Mouse (Mus musculus) stomach, postnatal 0 days (tissue): ENCODE measurements at regions not wholly inside any gene's neighbourhood (a gene's known extent, or its start where the extent isn't known, plus 50 kb on each side); places are given as distances from the start of the nearest gene placed in this dataset.

Source experiments
- ATAC-seq: fragments of 200-750 bp; cut with Nextera tagmentation; 2 replicates; pipeline ENCODE4 v1.8.0; 2017; ENCODE audit not compliant: low FRiP score, low TSS enrichment
- DNase-seq: peaks from one replicate; pipeline ENCODE4 v3.0.0-alpha.2; 2016; ENCODE audit warnings: low spot score
- H3K27ac ChIP-seq: fragments of 300-500 bp; sonication (generic); replicated peaks from 2 replicates; pipeline ENCODE4 v1.5.1; 2014; ENCODE audit warnings: mild to moderate bottlenecking, control low read depth
- H3K27me3 ChIP-seq: fragments of 300-500 bp; sonication (generic); 2 replicates; pipeline ENCODE4 v1.6.1; 2014; ENCODE audit warnings: low read length; ENCODE audit not compliant: control insufficient read depth, insufficient read depth
- H3K36me3 ChIP-seq: fragments of 300-500 bp; sonication (generic); 2 replicates; pipeline ENCODE4 v1.6.1; 2014; ENCODE audit warnings: low read length, mixed read lengths; ENCODE audit not compliant: control insufficient read depth, insufficient read depth
- H3K4me1 ChIP-seq: fragments of 300-500 bp; sonication (generic); replicated peaks from 2 replicates; pipeline ENCODE4 v1.6.1; 2014; ENCODE audit warnings: antibody characterized with exemption; ENCODE audit not compliant: control insufficient read depth, insufficient read depth
- H3K4me2 ChIP-seq: fragments of 300-500 bp; sonication (generic); replicated peaks from 2 replicates; pipeline ENCODE4 v1.6.1; 2014; ENCODE audit warnings: low read depth, mild to moderate bottlenecking, control low read depth, moderate library complexity
- H3K4me3 ChIP-seq: fragments of 300-500 bp; sonication (generic); 2 replicates; pipeline ENCODE4 v1.5.1; 2014; ENCODE audit warnings: low read depth, low read length, control low read depth
- H3K9ac ChIP-seq: fragments of 300-500 bp; sonication (generic); 2 replicates; pipeline ENCODE4 v1.6.1; 2014; ENCODE audit warnings: mild to moderate bottlenecking, low read length, control low read depth, mixed read lengths
- H3K9me3 ChIP-seq: fragments of 300-500 bp; sonication (generic); 2 replicates; pipeline ENCODE4 v1.6.1; 2016; ENCODE audit warnings: low read length; ENCODE audit not compliant: control insufficient read depth
- CTCF ChIP-seq: IDR thresholded peaks from 2 replicates; pipeline ENCODE4 v1.5.1; 2016; ENCODE audit warnings: antibody characterized with exemption, low read depth, mild to moderate bottlenecking, moderate library complexity
- EP300 ChIP-seq: optimal IDR thresholded peaks from 2 replicates; pipeline ENCODE3; 2016; ENCODE audit warnings: antibody characterized with exemption
- WGBS: fragments of 180-500 bp; shearing (Covaris S2); extraction: QIAGEN DNeasy Blood & Tissue Kit; methylation state at CpG from one replicate; pipeline ENCODE4 v1.1.7; 2014; 5-methylcytosine and 5-hydroxymethylcytosine counted together

DNA sequence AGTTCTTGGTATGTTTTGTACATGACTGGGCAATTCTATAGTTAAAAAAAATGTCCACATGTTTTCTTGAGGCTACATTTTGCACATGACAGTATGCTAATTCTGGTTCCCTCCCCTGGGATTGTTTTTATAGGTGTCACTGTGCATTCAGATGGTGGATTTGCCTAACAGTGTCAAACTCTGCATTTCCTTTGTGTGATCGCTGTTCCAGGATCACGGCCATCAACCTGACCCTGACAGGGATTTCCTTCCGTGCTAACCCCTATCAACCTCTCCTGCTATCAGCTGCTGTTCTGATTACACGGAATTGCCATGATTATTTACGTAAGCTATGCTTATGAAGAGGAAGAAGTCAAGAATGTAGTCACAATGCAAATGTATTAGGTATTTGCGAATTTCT is 155.1 kb upstream of the Tmem45b start:
- no peak overlapping the region for H3K4me3 ChIP-seq
- H3K4me2 ChIP-seq, result no peak overlapping the region
- no peak overlapping the region for H3K27ac ChIP-seq
- WGBS, result 43% methylated on average over 6 of the region's 6 CpGs
- no peaks in the 10 kb centered on the region for H3K4me1 ChIP-seq
- TF ChIP-seq CTCF (no peak), EP300 (no peak)
- ATAC-seq (no peak), DNase-seq (peak; percentile 5)
- no peaks in the 10 kb centered on the region for H3K27me3 ChIP-seq
- H3K9ac ChIP-seq, result no peak overlapping the region
- H3K9me3 ChIP-seq, result no peaks in the 10 kb centered on the region
- H3K36me3 ChIP-seq, result no peaks in the 10 kb centered on the region

DNA sequence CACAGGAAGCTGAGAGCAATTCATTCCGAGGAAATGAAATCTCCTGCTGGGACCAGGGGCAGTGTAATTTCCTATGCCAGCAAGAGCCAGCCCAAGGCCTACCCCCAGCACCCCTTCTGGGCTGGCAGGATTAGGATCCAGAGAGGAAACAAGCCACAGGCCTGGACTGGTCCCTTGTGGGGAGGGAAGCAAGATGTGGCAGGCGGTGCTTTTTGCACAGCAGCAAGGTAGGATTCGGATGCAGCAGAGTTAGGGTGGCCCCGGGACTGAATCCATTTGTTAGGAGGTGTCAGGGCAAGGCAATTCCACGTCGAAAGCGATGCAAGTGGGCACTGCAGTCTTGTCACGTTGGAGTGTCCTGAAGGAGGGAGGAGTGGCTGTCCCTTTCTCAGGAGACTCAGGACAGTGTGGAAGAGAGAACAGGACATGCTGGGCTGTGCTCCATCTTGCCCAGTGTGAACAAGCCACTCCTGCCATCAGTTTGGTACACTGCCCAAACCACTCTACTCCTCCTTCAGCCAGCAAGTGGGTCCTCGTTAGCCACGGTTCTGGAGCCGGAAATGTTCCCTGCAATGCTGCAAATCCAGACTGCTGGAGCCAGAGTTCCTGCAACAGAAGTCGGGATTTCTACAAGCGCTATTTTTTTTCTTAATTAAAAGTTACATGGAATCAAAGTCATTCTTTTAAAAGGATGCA is 150.1 kb upstream of the Tmem45b start:
- H3K9ac ChIP-seq, result no peak overlapping the region
- no peaks in the 10 kb centered on the region for H3K9me3 ChIP-seq
- WGBS, result 48% methylated on average over 13 of the region's 13 CpGs
- DNase-seq (no peak), ATAC-seq (no peak)
- H3K36me3 ChIP-seq, result no peaks in the 10 kb centered on the region
- H3K4me1 ChIP-seq, result no peaks in the 10 kb centered on the region
- H3K27me3 ChIP-seq, result no peaks in the 10 kb centered on the region
- H3K4me2 ChIP-seq, result no peak overlapping the region
- H3K27ac ChIP-seq, result no peak overlapping the region
- TF ChIP-seq CTCF, result no peak
- TF ChIP-seq EP300, result no peak
- H3K4me3 ChIP-seq, result no peak overlapping the region

DNA sequence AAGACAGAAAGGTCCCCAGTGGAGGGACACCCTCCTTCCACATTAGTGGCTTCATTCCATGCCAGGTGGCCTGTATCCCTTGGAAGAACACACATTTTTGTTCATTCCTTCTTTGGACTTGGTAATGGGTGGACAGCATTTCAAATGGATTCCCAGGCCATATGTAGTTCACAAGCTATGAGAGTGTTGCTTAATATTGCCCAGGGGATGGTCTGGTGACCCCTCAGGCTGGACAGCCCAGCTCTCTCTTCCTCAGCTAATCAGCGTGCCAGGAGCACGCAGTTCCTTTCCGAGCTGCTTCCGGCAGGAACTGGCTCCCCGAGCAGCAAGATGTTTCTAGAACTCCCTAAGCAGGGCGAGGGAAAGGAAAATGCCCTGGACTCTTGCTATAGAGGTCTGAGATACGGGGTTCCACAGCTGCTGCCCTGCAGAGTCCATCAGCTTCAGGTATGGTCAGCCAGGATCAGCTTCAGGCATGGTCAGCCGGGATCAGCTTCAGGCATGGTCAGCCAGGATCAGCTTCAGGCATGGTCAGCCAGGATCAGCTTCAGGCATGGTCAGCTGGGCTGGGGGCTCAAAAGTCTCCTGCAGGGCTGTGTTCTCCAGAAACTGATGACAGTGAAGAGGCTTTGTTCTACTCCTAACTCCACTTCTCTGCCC is 146.9 kb upstream of the Tmem45b start:
- Histone ChIP-seq H3K9me3 (no peaks in the 10 kb centered on the region), H3K36me3 (no peaks in the 10 kb centered on the region), H3K9ac (no peak overlapping the region), H3K27me3 (no peaks in the 10 kb centered on the region), H3K4me1 (no peaks in the 10 kb centered on the region; the same call in 1 of the 2 replicates), H3K27ac (no peak overlapping the region), H3K4me2 (no peak overlapping the region), H3K4me3 (no peak overlapping the region)
- ATAC-seq (no peak), DNase-seq (peak; percentile 7)
- TF ChIP-seq EP300, result no peak
- TF ChIP-seq CTCF, result no peak
- 75% methylated on average over 8 of the region's 8 CpGs for WGBS

DNA sequence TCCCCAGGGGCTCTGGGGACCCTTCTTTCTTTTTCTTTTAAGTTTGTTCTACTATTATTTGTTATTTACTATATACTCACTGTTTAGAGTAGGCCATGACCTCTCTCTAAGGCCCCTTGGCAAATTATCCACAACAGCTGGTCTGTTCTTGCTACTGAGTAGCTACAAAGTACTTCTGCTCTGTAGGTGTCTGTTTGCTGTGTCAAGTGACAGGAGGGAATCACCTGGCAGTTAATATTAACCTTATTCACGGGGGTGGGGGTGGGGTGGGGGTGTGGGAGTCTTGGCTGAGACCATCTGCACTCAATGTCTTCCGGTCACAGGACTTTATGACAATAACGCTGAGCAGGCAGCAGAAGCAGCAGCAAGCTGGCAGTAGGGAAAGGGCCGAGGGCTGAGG is 146.4 kb upstream of the Tmem45b start:
- DNase-seq (peak; percentile 4), ATAC-seq (no peak)
- Histone ChIP-seq H3K27ac (no peak overlapping the region), H3K4me2 (no peak overlapping the region), H3K27me3 (no peaks in the 10 kb centered on the region), H3K9ac (no peak overlapping the region), H3K4me1 (no peaks in the 10 kb centered on the region; the same call in 1 of the 2 replicates), H3K9me3 (no peaks in the 10 kb centered on the region), H3K36me3 (no peaks in the 10 kb centered on the region), H3K4me3 (no peak overlapping the region)
- 60% methylated on average over 4 of the region's 4 CpGs for WGBS
- TF ChIP-seq CTCF (no peak), EP300 (no peak)

DNA sequence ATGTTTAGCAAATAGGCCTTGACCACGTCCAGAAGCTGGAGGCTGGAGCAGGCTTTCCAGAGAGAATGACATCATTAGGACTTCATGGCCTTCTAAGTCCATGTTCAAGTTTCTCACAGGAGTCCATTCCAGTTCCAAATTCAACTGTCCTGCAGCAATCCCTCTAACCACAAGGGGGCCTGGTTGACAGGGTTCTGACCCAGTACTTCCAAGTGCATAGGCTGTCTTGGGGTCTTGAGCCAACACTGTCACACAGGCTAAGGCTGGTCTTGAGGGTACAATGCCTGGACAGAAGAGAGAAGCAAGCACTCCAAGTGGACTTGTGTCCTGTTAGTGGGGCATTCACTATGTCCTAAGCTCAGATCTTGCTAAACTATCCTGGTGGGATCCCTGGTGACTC is 145.9 kb upstream of the Tmem45b start:
- Histone ChIP-seq H3K36me3 (no peaks in the 10 kb centered on the region), H3K27me3 (no peaks in the 10 kb centered on the region), H3K4me3 (no peak overlapping the region), H3K4me2 (no peak overlapping the region), H3K4me1 (no peaks in the 10 kb centered on the region; the same call in 1 of the 2 replicates), H3K9ac (no peak overlapping the region), H3K9me3 (no peaks in the 10 kb centered on the region), H3K27ac (no peak overlapping the region)
- ATAC-seq (0 out of 2 replicates have a peak, but pooled peaks have one; percentile 38), DNase-seq (peak; percentile 34)
- peak; percentile 72 for TF ChIP-seq CTCF
- TF ChIP-seq EP300, result no peak
- WGBS, result 69% methylated on average over 1 of the region's 1 CpGs

DNA sequence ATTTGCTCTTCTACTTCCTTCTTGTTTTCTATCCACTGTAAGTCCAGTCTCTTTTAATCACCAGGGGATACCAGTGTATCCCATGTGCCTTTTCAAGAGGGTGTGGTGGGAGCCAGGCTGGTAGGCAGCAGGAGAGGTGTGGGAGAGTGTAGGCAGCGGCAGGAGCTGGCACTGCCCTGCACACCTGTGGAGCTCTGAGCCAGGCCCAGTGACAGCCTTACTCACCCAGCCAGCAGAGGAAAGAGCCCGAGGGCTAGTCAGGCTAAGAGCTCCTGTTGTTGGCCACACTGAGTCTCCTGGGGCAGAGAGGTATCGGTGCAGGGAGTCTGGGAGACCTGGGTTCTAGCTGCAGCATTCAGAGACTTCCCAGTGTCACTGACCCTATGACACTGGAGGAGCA is 145.5 kb upstream of the Tmem45b start:
- H3K9me3 ChIP-seq, result no peaks in the 10 kb centered on the region
- ATAC-seq, result no peak
- H3K4me3 ChIP-seq, result no peak overlapping the region
- DNase-seq, result peak; percentile 10
- WGBS, result 83% methylated on average over 3 of the region's 3 CpGs
- no peaks in the 10 kb centered on the region for H3K27me3 ChIP-seq
- no peaks in the 10 kb centered on the region; the same call in 1 of the 2 replicates for H3K4me1 ChIP-seq
- no peak overlapping the region for H3K9ac ChIP-seq
- no peak overlapping the region for H3K27ac ChIP-seq
- no peak for TF ChIP-seq CTCF
- TF ChIP-seq EP300, result no peak
- no peak overlapping the region for H3K4me2 ChIP-seq
- H3K36me3 ChIP-seq, result no peaks in the 10 kb centered on the region
